Mouse (Mus musculus) erythroblast, embryonic 14.5 days (primary cell): ENCODE measurements around the gene Nfia. TPM values are rescaled to one million over a fixed set of nuclear protein-coding genes. Genes with fewer than 3 reads are reported as not detected.

Source experiments
- H3K27me3 ChIP-seq: 2 replicates; pipeline ENCODE4 v1.6.1; 2012; ENCODE audit warnings: inconsistent platforms; ENCODE audit not compliant: control insufficient read depth
- H3K36me3 ChIP-seq: 2 replicates; pipeline ENCODE4 v1.6.1; 2012; ENCODE audit warnings: mild to moderate bottlenecking, inconsistent platforms; ENCODE audit not compliant: control insufficient read depth
- H3K4me1 ChIP-seq: 2 replicates; pipeline ENCODE4 v1.6.1; 2012; ENCODE audit warnings: inconsistent platforms; ENCODE audit not compliant: control insufficient read depth
- H3K4me3 ChIP-seq: replicated peaks from 2 replicates; pipeline ENCODE3; 2012; ENCODE audit warnings: moderate library complexity, mild to moderate bottlenecking, inconsistent platforms
- H3K9me3 ChIP-seq: 2 replicates; pipeline ENCODE4 v1.6.1; 2012; ENCODE audit warnings: low read length, inconsistent platforms, mixed read lengths; ENCODE audit not compliant: control insufficient read depth
- GATA1 ChIP-seq: IDR thresholded peaks from 2 replicates; pipeline ENCODE4 v1.6.1; 2012; ENCODE audit warnings: low read length, inconsistent platforms, mixed read lengths
- TAL1 ChIP-seq: IDR thresholded peaks from 3 replicates; pipeline ENCODE4 v1.6.1; 2012; ENCODE audit warnings: low read length, inconsistent platforms, mixed read lengths
- polyA plus RNA-seq: library from polyadenylated mRNA; stranded (reverse); fragments of >175 nt; gene quantifications from 2 replicates; pipeline ENCODE4 v1.2.3, GENCODE M21; 2012

The Nfia gene
- polyA plus RNA-seq, 1 experiment, result 0.08 TPM

DNA sequence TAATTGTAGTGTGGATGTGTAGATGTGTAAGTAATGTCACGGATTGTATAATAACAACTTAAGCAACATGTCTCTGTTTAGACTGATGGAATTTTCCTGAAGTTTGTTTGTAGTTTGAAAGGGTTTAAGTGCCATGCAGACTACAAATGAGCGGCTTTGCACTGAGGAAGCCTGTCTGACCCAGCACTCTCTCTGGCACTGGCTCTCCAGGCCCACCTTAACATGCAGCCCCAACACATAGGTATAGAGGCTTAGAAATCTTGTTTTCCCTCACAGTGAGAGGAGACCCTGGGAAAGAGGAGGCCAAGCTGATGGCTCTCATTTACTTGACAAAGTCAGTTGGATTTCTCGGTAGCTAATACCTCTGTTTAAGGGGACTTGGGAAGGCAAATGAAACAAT lies 13.9 kb upstream of the Nfia start:
- no peaks in the 10 kb centered on the region for H3K36me3 ChIP-seq
- H3K4me3 ChIP-seq, result no peak overlapping the region
- no peak for TF ChIP-seq GATA1
- TF ChIP-seq TAL1, result no peak
- peaks cover 80% of the 10 kb centered on the region for H3K27me3 ChIP-seq
- H3K9me3 ChIP-seq, result no peaks in the 10 kb centered on the region
- H3K4me1 ChIP-seq, result no peaks in the 10 kb centered on the region; the same call in 1 of the 2 replicates

DNA sequence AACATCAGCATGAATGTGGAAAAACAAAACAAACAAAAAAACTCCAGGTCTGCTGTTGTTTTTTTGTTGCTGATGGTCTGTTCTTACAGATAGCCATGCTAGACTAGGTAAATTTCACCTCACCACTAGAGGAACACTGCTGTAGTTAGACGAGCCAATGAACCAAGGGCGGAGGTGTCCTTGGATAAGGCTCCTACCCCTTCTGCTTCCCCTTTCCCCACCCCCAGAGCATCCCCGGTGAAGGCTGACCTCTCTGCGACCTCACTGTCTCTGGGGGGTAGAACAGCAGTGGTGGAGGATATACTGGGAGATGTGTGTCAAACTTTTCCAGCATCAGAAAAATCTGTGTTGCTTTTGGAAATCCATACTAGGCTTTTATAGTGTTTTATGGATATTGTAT lies 7.9 kb upstream of the Nfia start:
- TF ChIP-seq GATA1, result no peak
- TF ChIP-seq TAL1, result no peak
- H3K4me3 ChIP-seq, result no peak overlapping the region
- H3K4me1 ChIP-seq, result no peaks in the 10 kb centered on the region
- H3K36me3 ChIP-seq, result no peaks in the 10 kb centered on the region
- H3K9me3 ChIP-seq, result no peaks in the 10 kb centered on the region
- peaks cover 21% of the 10 kb centered on the region for H3K27me3 ChIP-seq

DNA sequence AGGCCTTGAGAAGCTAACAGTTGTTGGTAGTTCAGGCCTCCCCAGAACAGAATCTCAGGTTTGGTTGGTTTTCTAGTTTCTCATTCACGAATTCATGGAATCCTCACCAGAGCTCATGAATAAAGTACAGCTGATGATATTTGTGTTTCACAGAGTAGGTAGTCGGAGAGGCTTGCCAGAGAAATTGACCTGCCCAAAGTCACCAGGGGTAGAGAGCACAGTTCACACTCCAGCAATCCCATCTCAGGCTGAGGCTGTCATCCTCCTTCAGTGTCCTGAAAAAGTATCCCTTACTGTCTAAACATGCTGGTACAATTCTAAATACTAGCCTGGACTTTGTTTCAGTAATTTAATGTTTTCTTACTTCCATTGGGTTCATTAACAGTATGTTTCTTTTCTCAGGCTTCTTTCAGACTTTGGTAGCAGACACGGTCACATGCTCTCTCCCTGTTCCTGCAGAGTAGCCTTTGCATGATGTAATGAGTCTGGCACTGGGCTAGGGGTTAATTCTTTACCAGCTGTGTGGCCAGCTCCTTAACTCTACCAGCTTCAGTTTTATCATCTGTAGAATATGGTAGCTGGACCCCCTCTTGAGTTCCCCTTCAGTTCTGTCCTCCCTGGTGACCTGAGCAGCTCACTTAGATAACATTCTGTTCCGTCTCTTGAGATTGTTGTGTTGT lies 7.1 kb upstream of the Nfia start:
- peaks cover 12% of the 10 kb centered on the region for H3K27me3 ChIP-seq
- H3K4me1 ChIP-seq, result no peaks in the 10 kb centered on the region
- H3K4me3 ChIP-seq, result no peak overlapping the region
- no peak for TF ChIP-seq TAL1
- TF ChIP-seq GATA1, result no peak
- H3K36me3 ChIP-seq, result no peaks in the 10 kb centered on the region
- H3K9me3 ChIP-seq, result no peaks in the 10 kb centered on the region

DNA sequence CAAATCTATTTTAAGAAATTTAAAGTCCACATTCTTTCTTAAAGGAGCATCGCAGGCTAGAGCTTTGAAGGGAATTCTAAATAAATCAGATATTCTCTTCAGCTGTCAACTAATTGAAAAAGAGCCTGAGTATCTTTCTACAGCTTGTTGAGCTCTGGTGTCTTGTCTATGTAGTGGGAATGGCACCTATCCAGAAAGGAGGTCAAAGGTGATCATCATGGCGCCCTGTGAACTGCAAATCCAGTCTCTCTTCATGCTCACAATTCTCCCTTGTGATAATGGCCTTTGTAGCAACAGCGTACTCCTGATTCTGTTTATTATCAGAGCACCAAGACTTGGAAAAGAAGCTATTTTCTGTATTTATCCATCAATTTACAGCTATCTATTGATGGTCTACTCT lies 6.4 kb upstream of the Nfia start:
- Histone ChIP-seq H3K4me3 (no peak overlapping the region), H3K9me3 (no peaks in the 10 kb centered on the region), H3K27me3 (peaks cover 6% of the 10 kb centered on the region), H3K36me3 (no peaks in the 10 kb centered on the region), H3K4me1 (no peaks in the 10 kb centered on the region)
- TF ChIP-seq GATA1, result no peak
- no peak for TF ChIP-seq TAL1

DNA sequence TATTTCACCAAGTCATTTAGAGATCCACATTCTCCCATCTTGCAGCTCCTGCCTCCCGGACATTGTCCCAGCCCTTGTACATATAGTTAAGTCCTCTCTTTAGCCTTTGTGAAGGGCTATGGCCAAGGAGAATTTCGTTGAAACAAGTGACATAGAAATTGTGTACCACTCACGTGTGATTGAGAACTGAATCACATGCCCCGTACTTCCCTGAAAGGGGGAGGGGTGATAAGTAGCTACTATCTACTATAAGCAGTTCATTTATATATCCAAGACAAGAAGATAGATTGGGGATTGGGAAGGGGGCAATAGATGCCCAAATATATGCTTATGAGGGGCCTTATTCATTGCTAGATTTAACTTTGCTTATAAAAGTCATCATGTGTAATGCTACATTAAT lies 5.5 kb upstream of the Nfia start:
- H3K4me3 ChIP-seq, result no peak overlapping the region
- no peaks in the 10 kb centered on the region for H3K36me3 ChIP-seq
- TF ChIP-seq TAL1, result no peak
- H3K9me3 ChIP-seq, result no peaks in the 10 kb centered on the region
- peaks cover 3% of the 10 kb centered on the region for H3K27me3 ChIP-seq
- peaks cover 6% of the 10 kb centered on the region for H3K4me1 ChIP-seq

DNA sequence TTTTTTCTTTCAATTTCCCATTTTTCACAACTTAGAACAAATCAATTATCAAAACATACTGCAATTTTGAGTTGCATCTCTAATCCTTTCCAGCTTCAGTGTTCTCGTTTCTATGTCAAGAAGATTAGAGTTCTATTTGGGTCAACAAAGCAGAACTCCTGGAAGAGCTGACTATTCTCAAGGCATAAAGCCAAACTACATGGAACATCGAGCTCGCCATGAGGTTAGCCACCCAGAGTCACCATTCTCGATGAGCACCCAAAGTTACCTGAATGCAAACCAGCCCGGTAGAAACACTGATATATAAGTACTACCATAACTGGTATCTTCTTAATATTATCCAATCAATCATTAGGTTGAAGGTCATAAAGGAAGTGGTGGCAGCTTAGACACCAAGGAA lies 5.0 kb upstream of the Nfia start:
- H3K36me3 ChIP-seq, result no peaks in the 10 kb centered on the region
- TF ChIP-seq TAL1, result no peak
- TF ChIP-seq GATA1, result no peak
- peaks cover 3% of the 10 kb centered on the region for H3K27me3 ChIP-seq

DNA sequence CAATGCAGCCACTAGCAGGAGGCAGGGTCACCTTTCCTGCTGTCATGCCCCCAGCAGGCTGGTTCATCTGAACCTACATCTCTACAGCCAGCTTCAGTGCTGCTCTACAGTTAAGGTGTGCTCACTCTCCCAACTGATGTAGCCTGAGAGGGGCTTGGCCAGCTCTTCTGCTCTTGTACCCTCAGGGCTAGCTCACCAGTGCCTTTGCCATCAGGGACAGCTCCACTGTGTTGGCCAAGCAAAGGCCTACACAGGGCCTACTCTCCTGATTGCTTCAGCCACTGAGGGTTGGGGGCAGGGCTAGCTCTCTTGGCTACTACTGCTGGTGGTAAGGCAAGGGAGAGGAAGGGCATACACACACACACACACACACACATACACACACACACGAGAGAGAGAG lies 2.7 kb upstream of the Nfia start:
- peaks cover 9% of the 10 kb centered on the region for H3K4me1 ChIP-seq
- no peaks in the 10 kb centered on the region for H3K36me3 ChIP-seq
- TF ChIP-seq TAL1 (no peak), GATA1 (no peak)
- H3K27me3 ChIP-seq, result peaks cover 14% of the 10 kb centered on the region
- no peak overlapping the region for H3K4me3 ChIP-seq
- no peaks in the 10 kb centered on the region for H3K9me3 ChIP-seq

More for the DNA sequence above, 5.0 kb upstream of the Nfia start:
- Histone ChIP-seq H3K4me1 (peaks cover 9% of the 10 kb centered on the region), H3K9me3 (no peaks in the 10 kb centered on the region), H3K4me3 (no peak overlapping the region)

DNA sequence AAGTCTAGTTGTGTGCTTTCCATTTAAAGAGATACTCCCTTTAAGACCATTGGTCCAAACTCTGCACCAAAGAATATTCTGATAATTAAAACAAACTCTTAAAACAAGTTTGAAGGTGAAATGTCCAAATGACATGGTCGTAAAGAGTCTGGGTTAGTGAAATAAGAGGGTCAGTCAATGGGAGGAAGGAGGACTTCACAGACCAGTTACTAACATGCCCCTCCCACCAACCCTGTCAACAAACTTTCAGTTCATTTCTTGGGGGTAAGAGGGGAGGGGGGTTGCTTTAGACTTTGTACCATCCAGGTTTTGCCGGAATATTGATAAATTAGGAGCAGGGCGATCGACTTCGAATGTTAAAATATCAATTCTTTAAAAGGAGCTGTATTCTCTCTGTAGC lies 1.1 kb upstream of the Nfia start:
- no peak for TF ChIP-seq TAL1
- TF ChIP-seq GATA1, result no peak

DNA sequence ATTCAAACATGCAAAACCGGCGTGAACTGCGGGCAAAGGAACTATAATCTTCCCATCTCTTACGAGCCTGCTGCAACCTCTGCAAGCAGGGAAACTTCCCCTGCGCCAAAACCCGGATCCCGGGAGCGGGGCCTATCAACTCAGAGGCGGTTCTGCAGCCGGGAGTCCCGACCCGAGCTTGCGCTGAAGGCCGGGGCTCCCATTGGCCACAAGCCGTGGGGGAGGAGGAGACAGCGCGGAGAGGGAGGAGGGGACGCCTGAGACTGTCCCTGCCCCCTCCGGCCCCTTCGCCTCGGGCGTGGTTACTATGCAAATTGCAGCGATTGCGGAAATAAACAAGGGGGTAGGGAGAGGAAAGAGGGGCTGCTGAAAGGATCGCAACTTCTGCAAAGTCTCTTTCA lies 450 bp upstream of the Nfia start:
- Histone ChIP-seq H3K4me3 (peak overlapping the region; percentile 66), H3K36me3 (no peaks in the 10 kb centered on the region), H3K4me1 (peaks cover 11% of the 10 kb centered on the region), H3K27me3 (peaks cover 37% of the 10 kb centered on the region), H3K9me3 (no peaks in the 10 kb centered on the region)
- no peak for TF ChIP-seq GATA1
- TF ChIP-seq TAL1, result no peak

More for the DNA sequence above, 1.1 kb upstream of the Nfia start:
- peak overlapping the region; percentile 66 for H3K4me3 ChIP-seq
- no peaks in the 10 kb centered on the region for H3K36me3 ChIP-seq
- H3K9me3 ChIP-seq, result no peaks in the 10 kb centered on the region
- H3K4me1 ChIP-seq, result peaks cover 11% of the 10 kb centered on the region
- peaks cover 30% of the 10 kb centered on the region for H3K27me3 ChIP-seq

DNA sequence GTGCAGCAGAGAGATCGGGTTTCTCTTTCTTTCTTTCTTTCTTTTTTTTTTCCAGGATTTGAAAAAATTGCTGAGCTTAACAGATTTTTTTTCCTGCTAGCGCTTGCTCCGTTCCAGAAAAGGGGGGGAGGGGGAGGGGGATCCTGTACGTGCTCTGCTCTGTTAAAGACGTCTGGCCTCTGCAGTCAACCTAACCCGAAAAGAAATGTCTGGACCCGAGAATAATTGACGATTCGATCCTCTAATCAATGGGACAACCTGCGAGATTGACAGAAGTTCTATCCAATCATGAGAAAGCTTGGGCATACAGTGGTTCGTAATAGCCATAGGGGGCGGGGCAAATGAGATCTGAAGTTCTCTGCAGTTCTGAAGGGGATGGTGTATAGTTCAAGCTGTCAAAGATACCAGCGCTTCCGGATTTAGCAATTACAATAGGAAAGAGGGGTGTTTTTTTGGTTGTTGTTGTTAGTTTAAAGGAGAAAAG lies 618 bp downstream of the Nfia start:
- Histone ChIP-seq H3K4me1 (peaks cover 12% of the 10 kb centered on the region), H3K4me3 (peak overlapping the region; percentile 66), H3K27me3 (peaks cover 47% of the 10 kb centered on the region), H3K9me3 (no peaks in the 10 kb centered on the region), H3K36me3 (no peaks in the 10 kb centered on the region)
- TF ChIP-seq GATA1, result no peak
- no peak for TF ChIP-seq TAL1
